Mouse (Mus musculus): ENCODE results near the gene Asxl1. TPM values are rescaled to one million over a fixed set of nuclear protein-coding genes. Genes with fewer than 3 reads are reported as not detected.

Gene Asxl1
- polyA plus RNA-seq, 1 experiment from 2014 or later = 23.7 TPM

GRCm38 (mm10) chr2:153397790-153398515 is 52.3 kb downstream of the Asxl1 start:
- no peak overlapping the region for H3K27ac ChIP-seq
- 93% methylated on average over 11 of the region's 11 CpGs for WGBS
- no peak overlapping the region for H3K9ac ChIP-seq
- no peaks in the 10 kb centered on the region for H3K9me3 ChIP-seq (replicated peaks)
- no peaks in the 10 kb centered on the region for H3K27me3 ChIP-seq
- H3K4me3 ChIP-seq = no peak overlapping the region
- no peaks in the 10 kb centered on the region for H3K4me1 ChIP-seq
- H3K4me2 ChIP-seq (replicated peaks) = no peak overlapping the region
- peaks cover 92% of the 10 kb centered on the region for H3K36me3 ChIP-seq
- ATAC-seq (ENCODE audit: low FRiP score) = no peak

GRCm38 (mm10) chr2:153399166-153399565 is 53.5 kb downstream of the Asxl1 start:
- no peak overlapping the region for H3K4me3 ChIP-seq
- H3K4me2 ChIP-seq (replicated peaks) = no peak overlapping the region
- H3K36me3 ChIP-seq = peaks cover 81% of the 10 kb centered on the region
- H3K27me3 ChIP-seq = no peaks in the 10 kb centered on the region
- H3K9me3 ChIP-seq (replicated peaks) = no peaks in the 10 kb centered on the region
- H3K9ac ChIP-seq = no peak overlapping the region
- no peak for ATAC-seq (ENCODE audit: low FRiP score)
- WGBS = 89% methylated on average over 15 of the region's 15 CpGs
- H3K4me1 ChIP-seq = no peaks in the 10 kb centered on the region
- no peak overlapping the region for H3K27ac ChIP-seq

DNA sequence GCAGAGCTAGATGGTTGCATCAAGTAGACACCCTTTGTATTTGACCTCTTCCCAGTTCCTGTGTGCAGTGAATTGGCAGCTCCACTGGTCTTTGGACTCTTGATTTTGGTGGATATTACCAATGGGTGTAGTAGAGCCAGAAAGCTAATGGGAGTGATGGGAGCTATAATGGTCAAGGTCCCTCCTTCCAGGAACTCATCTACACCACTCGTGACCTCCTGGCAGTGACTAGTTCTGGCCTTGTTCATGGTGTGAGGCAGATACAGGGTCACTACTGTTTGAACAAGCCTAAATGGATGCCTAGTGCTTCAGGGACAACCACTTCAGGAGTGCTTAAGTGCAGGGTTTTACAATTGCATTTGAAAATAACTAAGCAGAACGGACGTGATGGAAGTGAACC is 58.4 kb downstream of the Asxl1 start:
- 92% methylated on average over 3 of the region's 3 CpGs for WGBS
- Histone ChIP-seq H3K9me3 (replicated peaks) (no peaks in the 10 kb centered on the region), H3K4me3 (no peak overlapping the region), H3K4me1 (no peaks in the 10 kb centered on the region), H3K27me3 (no peaks in the 10 kb centered on the region), H3K9ac (no peak overlapping the region), H3K27ac (no peak overlapping the region), H3K4me2 (replicated peaks) (no peak overlapping the region), H3K36me3 (peaks cover 69% of the 10 kb centered on the region)
- no peak for ATAC-seq (ENCODE audit: low FRiP score)

DNA sequence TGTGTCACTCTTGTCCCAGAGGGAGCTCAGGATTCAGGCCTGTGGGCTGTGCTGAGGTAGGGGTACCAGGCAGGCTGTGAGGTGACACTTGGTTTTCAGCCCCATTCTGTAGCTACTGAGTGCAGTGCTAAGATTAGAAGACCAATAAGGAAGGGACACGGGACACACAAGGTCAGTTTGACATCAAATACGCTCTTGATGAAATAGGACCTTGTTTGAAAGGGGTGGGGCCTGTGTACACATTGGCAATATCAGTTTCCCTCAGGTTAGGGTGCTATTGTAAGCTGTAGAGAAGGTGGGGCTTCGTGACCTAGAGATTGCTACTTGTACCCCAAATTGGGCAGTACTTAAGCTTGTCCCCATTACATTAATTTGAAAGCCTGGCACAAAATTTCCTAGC is 59.3 kb downstream of the Asxl1 start:
- H3K27ac ChIP-seq = no peak overlapping the region
- no peaks in the 10 kb centered on the region for H3K9me3 ChIP-seq (replicated peaks)
- no peaks in the 10 kb centered on the region for H3K27me3 ChIP-seq
- H3K9ac ChIP-seq = no peak overlapping the region
- 92% methylated on average over 3 of the region's 3 CpGs for WGBS
- no peaks in the 10 kb centered on the region for H3K4me1 ChIP-seq
- no peak overlapping the region for H3K4me2 ChIP-seq (replicated peaks)
- no peak overlapping the region for H3K4me3 ChIP-seq
- peaks cover 68% of the 10 kb centered on the region for H3K36me3 ChIP-seq
- ATAC-seq (ENCODE audit: low FRiP score) = no peak

- Histone ChIP-seq H3K9ac (no peak overlapping the region), H3K4me1 (no peaks in the 10 kb centered on the region), H3K4me3 (no peak overlapping the region), H3K4me2 (replicated peaks) (no peak overlapping the region), H3K27me3 (no peaks in the 10 kb centered on the region), H3K36me3 (peaks cover 68% of the 10 kb centered on the region), H3K27ac (no peak overlapping the region), H3K9me3 (replicated peaks) (no peaks in the 10 kb centered on the region)
- WGBS = 85% methylated on average over 6 of the region's 6 CpGs
- no peak for ATAC-seq (ENCODE audit: low FRiP score)
Measured at GRCm38 (mm10) chr2:153406882-153407281, 61.3 kb downstream of the Asxl1 start.

GRCm38 (mm10) chr2:153408971-153409370 is 63.3 kb downstream of the Asxl1 start:
- Histone ChIP-seq H3K27me3 (no peaks in the 10 kb centered on the region), H3K9me3 (replicated peaks) (no peaks in the 10 kb centered on the region), H3K4me3 (no peak overlapping the region), H3K27ac (no peak overlapping the region), H3K4me2 (replicated peaks) (no peak overlapping the region), H3K9ac (no peak overlapping the region), H3K36me3 (peaks cover 81% of the 10 kb centered on the region), H3K4me1 (no peaks in the 10 kb centered on the region)
- WGBS = 65% methylated on average over 3 of the region's 3 CpGs
- ATAC-seq (ENCODE audit: low FRiP score) = no peak

GRCm38 (mm10) chr2:153411557-153411956 is 65.9 kb downstream of the Asxl1 start:
- no peak for ATAC-seq (ENCODE audit: low FRiP score)

GRCm38 (mm10) chr2:153412563-153412962 is 66.9 kb downstream of the Asxl1 start:
- Histone ChIP-seq H3K36me3 (peaks cover 95% of the 10 kb centered on the region), H3K9ac (no peak overlapping the region), H3K27me3 (no peaks in the 10 kb centered on the region), H3K4me3 (no peak overlapping the region), H3K4me1 (no peaks in the 10 kb centered on the region), H3K9me3 (replicated peaks) (no peaks in the 10 kb centered on the region), H3K4me2 (replicated peaks) (no peak overlapping the region), H3K27ac (no peak overlapping the region)
- 71% methylated on average over 6 of the region's 6 CpGs for WGBS
- ATAC-seq (ENCODE audit: low FRiP score) = no peak

More at GRCm38 (mm10) chr2:153411557-153411956, 65.9 kb downstream of the Asxl1 start:
- no peak overlapping the region for H3K4me3 ChIP-seq
- WGBS = 82% methylated on average over 9 of the region's 9 CpGs
- no peaks in the 10 kb centered on the region for H3K27me3 ChIP-seq
- H3K9ac ChIP-seq = no peak overlapping the region
- H3K4me1 ChIP-seq = no peaks in the 10 kb centered on the region
- peaks cover 91% of the 10 kb centered on the region for H3K36me3 ChIP-seq
- no peaks in the 10 kb centered on the region for H3K9me3 ChIP-seq (replicated peaks)
- no peak overlapping the region for H3K27ac ChIP-seq
- no peak overlapping the region for H3K4me2 ChIP-seq (replicated peaks)

GRCm38 (mm10) chr2:153414607-153415006 is 69.0 kb downstream of the Asxl1 start:
- Histone ChIP-seq H3K4me2 (replicated peaks) (no peak overlapping the region), H3K9me3 (replicated peaks) (no peaks in the 10 kb centered on the region), H3K4me1 (peaks cover 4% of the 10 kb centered on the region; the same call in 1 of the 2 replicates), H3K9ac (no peak overlapping the region), H3K27ac (no peak overlapping the region), H3K36me3 (peaks cover 97% of the 10 kb centered on the region), H3K27me3 (no peaks in the 10 kb centered on the region), H3K4me3 (no peak overlapping the region)
- 39% methylated on average over 2 of the region's 2 CpGs for WGBS
- no peak for ATAC-seq (ENCODE audit: low FRiP score)

GRCm38 (mm10) chr2:153417841-153418240 is 72.2 kb downstream of the Asxl1 start:
- no peaks in the 10 kb centered on the region for H3K27me3 ChIP-seq
- H3K9me3 ChIP-seq (replicated peaks) = no peaks in the 10 kb centered on the region
- H3K4me2 ChIP-seq (replicated peaks) = no peak overlapping the region
- no peak overlapping the region for H3K9ac ChIP-seq
- WGBS = 95% methylated on average over 12 of the region's 12 CpGs
- no peak for ATAC-seq (ENCODE audit: low FRiP score)
- peaks cover 83% of the 10 kb centered on the region for H3K36me3 ChIP-seq
- no peak overlapping the region for H3K27ac ChIP-seq
- H3K4me1 ChIP-seq = peaks cover 14% of the 10 kb centered on the region
- no peak overlapping the region for H3K4me3 ChIP-seq

DNA sequence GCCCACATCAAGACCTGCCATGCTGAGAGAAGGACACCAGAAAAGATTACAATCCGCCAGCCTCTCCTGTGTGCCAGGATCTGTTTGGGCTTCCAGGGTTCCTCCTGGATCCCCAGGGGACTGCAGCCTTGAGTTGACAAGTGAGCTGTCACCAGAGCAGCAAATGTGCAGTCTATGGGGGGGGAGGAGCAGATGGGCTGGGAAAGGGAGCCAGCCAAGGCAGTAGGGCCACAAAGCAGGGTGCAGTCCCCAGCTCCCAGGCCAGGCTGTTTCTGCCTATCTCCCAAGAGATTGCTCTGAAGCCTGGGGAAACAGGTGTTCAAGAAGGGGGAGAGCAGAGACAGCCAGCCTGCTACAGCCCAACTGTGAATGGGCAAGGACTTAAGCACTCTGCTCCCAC is 72.8 kb downstream of the Asxl1 start:
- Histone ChIP-seq H3K36me3 (peaks cover 79% of the 10 kb centered on the region), H3K27ac (no peak overlapping the region), H3K4me1 (peaks cover 20% of the 10 kb centered on the region), H3K4me2 (replicated peaks) (no peak overlapping the region), H3K9me3 (replicated peaks) (no peaks in the 10 kb centered on the region), H3K4me3 (no peak overlapping the region), H3K27me3 (no peaks in the 10 kb centered on the region), H3K9ac (no peak overlapping the region)
- no peak for ATAC-seq (ENCODE audit: low FRiP score)
- 100% methylated on average over 1 of the region's 1 CpGs for WGBS

DNA sequence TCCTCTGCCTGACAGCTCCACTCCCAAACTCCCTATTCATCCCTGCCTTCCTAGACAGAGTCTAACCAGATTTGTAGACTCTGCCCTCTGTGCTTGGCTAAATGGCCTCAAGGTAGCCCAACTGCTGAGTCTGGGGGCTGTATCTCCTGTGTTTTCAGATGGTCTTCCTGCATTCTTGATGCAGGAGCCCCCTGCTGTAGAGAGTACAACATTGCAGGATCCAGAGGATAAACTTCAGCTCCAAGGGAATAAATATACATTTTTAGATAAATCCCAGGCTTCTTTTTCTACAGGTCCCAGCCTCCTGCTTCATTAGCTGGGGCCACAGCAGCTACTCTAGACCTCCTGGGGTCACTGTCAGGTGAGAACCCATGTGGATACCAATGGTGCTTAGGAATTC is 75.6 kb downstream of the Asxl1 start:
- Histone ChIP-seq H3K27ac (no peak overlapping the region), H3K36me3 (peaks cover 66% of the 10 kb centered on the region), H3K9ac (no peak overlapping the region), H3K4me3 (no peak overlapping the region), H3K4me2 (replicated peaks) (no peak overlapping the region), H3K27me3 (no peaks in the 10 kb centered on the region), H3K4me1 (peaks cover 48% of the 10 kb centered on the region), H3K9me3 (replicated peaks) (no peaks in the 10 kb centered on the region)
- no peak for ATAC-seq (ENCODE audit: low FRiP score)

GRCm38 (mm10) chr2:153422051-153422450 is 76.4 kb downstream of the Asxl1 start:
- no peaks in the 10 kb centered on the region for H3K27me3 ChIP-seq
- peak overlapping the region; percentile 6; the same call in 1 of the 2 replicates for H3K4me2 ChIP-seq (replicated peaks)
- 21% methylated on average over 5 of the region's 5 CpGs for WGBS
- peaks cover 54% of the 10 kb centered on the region for H3K4me1 ChIP-seq
- H3K9me3 ChIP-seq (replicated peaks) = no peaks in the 10 kb centered on the region
- peaks cover 59% of the 10 kb centered on the region for H3K36me3 ChIP-seq
- H3K4me3 ChIP-seq = no peak overlapping the region
- no peak overlapping the region for H3K9ac ChIP-seq
- H3K27ac ChIP-seq = no peak overlapping the region
- ATAC-seq (ENCODE audit: low FRiP score) = peak; percentile 64
